Mouse (Mus musculus) heart, embryonic 10.5 days (tissue): ENCODE data around the gene Clic6. TPM values are rescaled to one million over a fixed set of nuclear protein-coding genes. Genes with fewer than 3 reads are reported as not detected.

Experiments used
- DNase-seq: peaks from one replicate; pipeline ENCODE4 v3.0.0-alpha.2; 2017; ENCODE audit warnings: low spot score
- H3K27ac ChIP-seq: fragments of 300-500 bp; sonication (generic); 2 replicates; pipeline ENCODE4 v1.5.1; 2016; ENCODE audit warnings: mild to moderate bottlenecking
- H3K27me3 ChIP-seq: fragments of 300-500 bp; sonication (generic); 2 replicates; pipeline ENCODE4 v1.6.1; 2016; ENCODE audit warnings: mild to moderate bottlenecking; ENCODE audit not compliant: poor library complexity, insufficient read depth, severe bottlenecking
- H3K36me3 ChIP-seq: fragments of 300-500 bp; sonication (generic); 2 replicates; pipeline ENCODE4 v1.6.1; 2016; ENCODE audit warnings: mild to moderate bottlenecking, moderate library complexity
- H3K4me1 ChIP-seq: fragments of 300-500 bp; sonication (generic); 2 replicates; pipeline ENCODE4 v1.6.1; 2016; ENCODE audit warnings: mild to moderate bottlenecking
- H3K4me3 ChIP-seq: fragments of 300-500 bp; sonication (generic); 2 replicates; pipeline ENCODE4 v1.5.1; 2016; ENCODE audit warnings: mild to moderate bottlenecking, moderate library complexity
- H3K9me3 ChIP-seq: fragments of 300-500 bp; sonication (generic); 2 replicates; pipeline ENCODE4 v1.6.1; 2016; ENCODE audit warnings: mild to moderate bottlenecking, moderate library complexity
- WGBS: fragments of 180-500 bp; shearing (Covaris S2); methylation state at CpG from one replicate; pipeline ENCODE4 v1.1.7; 2016; 5-methylcytosine and 5-hydroxymethylcytosine counted together
- polyA plus RNA-seq: library from polyadenylated mRNA; unstranded; fragments of >200 nt; fragmentation: Nextera tagmentation; extraction: Ambion mirVana; gene quantifications from 2 replicates; pipeline ENCODE4 v1.2.1, GENCODE M21; 2016

The Clic6 gene
- polyA plus RNA-seq, 1 experiment from 2014 or later: 4.2 TPM

DNA sequence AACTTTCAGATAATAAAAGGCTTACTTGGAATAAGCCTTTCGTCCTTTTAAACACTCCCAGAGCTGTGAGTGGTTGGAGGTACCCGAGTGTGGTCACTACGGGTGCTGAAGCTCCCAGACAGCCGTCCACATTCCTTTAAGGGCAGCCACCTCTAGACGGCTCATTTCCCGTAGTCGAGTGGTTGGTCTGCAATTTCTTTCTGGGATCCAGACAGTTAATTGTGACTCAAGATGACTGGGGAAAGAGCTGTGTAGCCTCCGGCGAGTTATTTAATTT, 66.5 kb downstream of the Clic6 start:
- Histone ChIP-seq H3K36me3 (no peaks in the 10 kb centered on the region), H3K27ac (no peak overlapping the region), H3K9me3 (no peaks in the 10 kb centered on the region), H3K27me3 (0 out of 2 replicates have a peak, but pooled peaks cover 5% of the 10 kb centered on the region), H3K4me3 (no peak overlapping the region), H3K4me1 (peaks cover 14% of the 10 kb centered on the region; the same call in 1 of the 2 replicates)
- DNase-seq: no peak
- 69% methylated on average over 9 of the region's 9 CpGs for WGBS

- no peak for DNase-seq
- Histone ChIP-seq H3K27me3 (0 out of 2 replicates have a peak, but pooled peaks cover 5% of the 10 kb centered on the region), H3K9me3 (no peaks in the 10 kb centered on the region)
Measured at GRCm38 (mm10) chr16:92552858-92553257, 67.3 kb downstream of the Clic6 start.

DNA sequence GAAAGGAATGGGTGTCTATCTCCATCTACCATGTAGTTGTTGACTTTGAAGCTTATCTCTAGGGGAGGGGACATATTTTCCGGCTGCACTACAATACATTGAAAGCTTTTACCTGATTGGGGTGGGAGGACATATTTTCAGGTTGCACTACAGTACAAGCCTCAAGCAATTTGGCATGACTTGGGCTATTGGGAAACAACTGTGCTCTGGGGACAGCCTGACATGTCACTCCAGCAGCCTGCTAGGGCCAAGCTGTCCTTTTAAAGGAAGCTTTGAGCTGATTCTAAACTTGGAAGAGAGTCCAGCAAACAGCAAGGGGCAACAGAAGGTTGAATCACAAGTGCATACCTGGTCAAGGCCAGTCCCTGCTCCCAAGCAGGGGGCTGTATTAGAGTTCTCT, 69.5 kb downstream of the Clic6 start:
- Histone ChIP-seq H3K27ac (no peak overlapping the region), H3K4me1 (peaks cover 16% of the 10 kb centered on the region; the same call in 1 of the 2 replicates), H3K36me3 (no peaks in the 10 kb centered on the region), H3K27me3 (peaks cover 11% of the 10 kb centered on the region; the same call in 1 of the 2 replicates), H3K4me3 (no peak overlapping the region), H3K9me3 (no peaks in the 10 kb centered on the region)
- DNase-seq: no peak
- WGBS: 71% methylated on average over 1 of the region's 1 CpGs

More at GRCm38 (mm10) chr16:92552858-92553257, 67.3 kb downstream of the Clic6 start:
- WGBS: 14% methylated on average over 11 of the region's 11 CpGs
- Histone ChIP-seq H3K27ac (no peak overlapping the region), H3K4me1 (peaks cover 13% of the 10 kb centered on the region; the same call in 1 of the 2 replicates), H3K36me3 (no peaks in the 10 kb centered on the region), H3K4me3 (0 out of 2 replicates have a peak overlapping the region, but pooled peaks have one; percentile 22)

GRCm38 (mm10) chr16:92565291-92565690, 79.8 kb downstream of the Clic6 start:
- no peak overlapping the region for H3K4me3 ChIP-seq
- no peaks in the 10 kb centered on the region for H3K9me3 ChIP-seq
- H3K4me1 ChIP-seq: no peaks in the 10 kb centered on the region; the same call in 1 of the 2 replicates
- no peaks in the 10 kb centered on the region for H3K36me3 ChIP-seq
- 73% methylated on average over 11 of the region's 11 CpGs for WGBS
- H3K27ac ChIP-seq: no peak overlapping the region
- H3K27me3 ChIP-seq: peaks cover 44% of the 10 kb centered on the region
- no peak for DNase-seq

DNA sequence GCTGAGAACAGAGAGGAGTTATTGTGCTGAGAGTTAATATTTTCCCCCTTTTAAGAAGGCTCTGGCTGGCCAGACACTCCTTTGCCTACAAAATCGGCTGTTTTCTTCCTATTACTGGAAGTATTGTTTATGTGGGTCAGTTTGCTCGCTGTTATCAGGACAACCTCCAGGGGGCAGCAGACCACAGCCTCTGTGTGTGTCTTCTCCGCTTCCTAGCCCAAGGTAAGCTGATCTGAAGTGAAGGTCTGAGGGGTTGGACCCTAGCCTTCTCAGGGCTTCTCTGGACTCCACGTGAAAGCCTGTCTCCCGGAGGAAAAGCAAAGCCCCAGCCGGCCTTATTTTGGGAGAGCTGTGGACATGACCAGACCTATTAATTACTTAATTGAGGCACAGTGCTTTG, 80.2 kb downstream of the Clic6 start:
- Histone ChIP-seq H3K4me1 (no peaks in the 10 kb centered on the region; the same call in 1 of the 2 replicates), H3K27ac (no peak overlapping the region), H3K27me3 (peaks cover 44% of the 10 kb centered on the region), H3K4me3 (no peak overlapping the region), H3K36me3 (no peaks in the 10 kb centered on the region), H3K9me3 (no peaks in the 10 kb centered on the region)
- 4% methylated on average over 6 of the region's 6 CpGs for WGBS
- DNase-seq: peak; percentile 85

DNA sequence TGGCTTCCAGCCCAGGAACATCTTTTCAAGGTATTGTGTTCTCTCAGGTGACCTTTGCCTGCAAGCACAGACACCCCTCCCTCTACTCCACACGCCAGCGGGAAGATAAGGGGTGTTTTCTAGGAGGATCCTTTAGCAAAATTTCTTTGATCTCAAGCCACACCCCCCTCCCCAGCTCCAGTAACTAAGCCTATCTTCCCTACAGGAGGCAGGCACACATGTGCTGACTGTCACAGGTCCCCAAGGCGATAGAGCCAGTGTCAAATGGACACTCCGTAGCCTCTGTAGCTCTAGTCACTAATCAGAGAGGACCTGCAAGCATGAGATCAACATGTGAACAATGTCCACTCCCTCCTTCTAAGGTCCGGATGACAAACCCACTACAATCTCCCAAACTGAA, 80.6 kb downstream of the Clic6 start:
- peaks cover 44% of the 10 kb centered on the region for H3K27me3 ChIP-seq
- WGBS: 17% methylated on average over 5 of the region's 5 CpGs
- no peaks in the 10 kb centered on the region; the same call in 1 of the 2 replicates for H3K4me1 ChIP-seq
- H3K9me3 ChIP-seq: no peaks in the 10 kb centered on the region
- H3K36me3 ChIP-seq: no peaks in the 10 kb centered on the region
- DNase-seq: no peak
- H3K4me3 ChIP-seq: no peak overlapping the region
- no peak overlapping the region for H3K27ac ChIP-seq

DNA sequence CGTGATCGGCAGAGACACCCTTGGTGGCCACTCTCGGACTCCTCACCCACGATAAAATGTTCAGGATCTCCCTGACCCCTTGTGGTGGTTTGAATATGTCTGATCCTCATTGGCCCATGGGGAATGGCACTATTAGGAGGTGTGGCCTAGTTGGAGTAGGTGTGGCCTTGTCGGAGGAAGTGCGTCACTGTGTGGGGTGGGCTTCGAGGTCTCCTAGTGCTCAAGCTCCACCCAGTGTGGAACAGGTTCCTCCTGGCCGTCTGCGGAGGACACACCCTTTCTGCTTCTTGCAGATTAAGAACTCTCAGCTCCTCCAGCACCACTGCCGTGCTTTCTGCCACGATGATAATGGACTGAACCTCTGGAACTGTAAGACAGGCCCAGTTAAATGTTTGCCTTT, 85.7 kb downstream of the Clic6 start:
- 85% methylated on average over 11 of the region's 11 CpGs for WGBS

GRCm38 (mm10) chr16:92573193-92573592, 87.7 kb downstream of the Clic6 start:
- WGBS: 55% methylated on average over 4 of the region's 4 CpGs

More for the DNA sequence above, 85.7 kb downstream of the Clic6 start:
- Histone ChIP-seq H3K27me3 (peaks cover 24% of the 10 kb centered on the region), H3K4me1 (peaks cover 4% of the 10 kb centered on the region; the same call in 1 of the 2 replicates), H3K4me3 (no peak overlapping the region), H3K27ac (no peak overlapping the region), H3K9me3 (no peaks in the 10 kb centered on the region), H3K36me3 (no peaks in the 10 kb centered on the region)
- no peak for DNase-seq

DNA sequence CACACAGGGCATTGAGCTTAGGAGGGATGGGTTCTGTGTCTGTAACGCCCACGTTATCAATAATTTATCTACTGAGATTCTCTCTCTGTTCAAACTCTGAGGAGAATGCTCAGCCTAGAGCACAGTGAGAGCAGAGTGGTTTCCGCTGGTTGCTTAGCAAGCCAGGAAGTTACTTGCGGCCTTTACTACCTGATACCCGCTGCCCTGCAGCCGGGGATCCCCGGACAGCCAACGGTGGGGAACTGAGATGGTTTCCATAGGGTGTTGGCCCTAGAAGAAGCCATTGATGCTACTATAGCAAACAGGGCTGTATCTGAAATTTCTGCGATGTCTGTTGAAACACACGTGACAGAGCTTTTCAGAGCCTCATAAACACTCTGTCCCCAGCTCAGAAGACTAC, 90.3 kb downstream of the Clic6 start:
- peaks cover 8% of the 10 kb centered on the region; the same call in 1 of the 2 replicates for H3K4me1 ChIP-seq
- no peaks in the 10 kb centered on the region for H3K36me3 ChIP-seq
- WGBS: 72% methylated on average over 10 of the region's 10 CpGs
- peaks cover 14% of the 10 kb centered on the region; the same call in 1 of the 2 replicates for H3K27me3 ChIP-seq
- no peaks in the 10 kb centered on the region for H3K9me3 ChIP-seq
- no peak overlapping the region for H3K27ac ChIP-seq
- no peak for DNase-seq
- no peak overlapping the region for H3K4me3 ChIP-seq

More at GRCm38 (mm10) chr16:92573193-92573592, 87.7 kb downstream of the Clic6 start:
- Histone ChIP-seq H3K36me3 (no peaks in the 10 kb centered on the region), H3K27ac (no peak overlapping the region), H3K27me3 (peaks cover 16% of the 10 kb centered on the region), H3K9me3 (no peaks in the 10 kb centered on the region), H3K4me3 (no peak overlapping the region), H3K4me1 (0 out of 2 replicates have a peak, but pooled peaks cover 4% of the 10 kb centered on the region)
- DNase-seq: no peak

- 85% methylated on average over 9 of the region's 9 CpGs for WGBS
- Histone ChIP-seq H3K4me1 (peaks cover 8% of the 10 kb centered on the region; the same call in 1 of the 2 replicates), H3K4me3 (no peak overlapping the region), H3K9me3 (no peaks in the 10 kb centered on the region), H3K27me3 (peaks cover 19% of the 10 kb centered on the region), H3K27ac (no peak overlapping the region), H3K36me3 (no peaks in the 10 kb centered on the region)
- DNase-seq: no peak
Measured at GRCm38 (mm10) chr16:92577381-92577780, 91.8 kb downstream of the Clic6 start.

- DNase-seq: no peak
- Histone ChIP-seq H3K4me1 (peaks cover 4% of the 10 kb centered on the region; the same call in 1 of the 2 replicates), H3K4me3 (no peak overlapping the region), H3K27ac (0 out of 2 replicates have a peak overlapping the region, but pooled peaks have one; percentile 25), H3K27me3 (peaks cover 18% of the 10 kb centered on the region), H3K36me3 (no peaks in the 10 kb centered on the region), H3K9me3 (no peaks in the 10 kb centered on the region)
- 68% methylated on average over 7 of the region's 7 CpGs for WGBS
Measured at GRCm38 (mm10) chr16:92578915-92579653, 93.5 kb downstream of the Clic6 start.

DNA sequence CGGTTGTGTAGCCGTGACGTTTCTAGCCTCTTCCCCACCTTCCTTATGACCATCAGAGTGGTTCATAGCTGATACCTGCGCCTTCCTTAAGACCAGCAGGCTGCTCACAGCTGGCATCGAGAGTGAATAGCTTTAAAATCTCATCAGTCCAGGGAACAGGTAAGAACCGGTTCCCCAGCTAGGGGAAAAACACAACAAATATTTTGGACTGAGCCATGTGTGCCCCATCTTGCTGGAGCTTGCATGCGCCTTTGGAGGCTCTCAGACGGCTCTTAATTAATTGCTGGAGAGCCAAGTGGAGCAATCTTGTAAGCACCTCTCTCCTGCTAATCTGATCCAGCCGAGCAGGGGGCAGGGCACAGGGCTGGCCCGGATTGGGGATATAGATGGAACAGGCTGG, 95.4 kb downstream of the Clic6 start:
- H3K27me3 ChIP-seq: peaks cover 9% of the 10 kb centered on the region
- peaks cover 4% of the 10 kb centered on the region; the same call in 1 of the 2 replicates for H3K4me1 ChIP-seq
- DNase-seq: no peak
- H3K9me3 ChIP-seq: no peaks in the 10 kb centered on the region
- WGBS: 66% methylated on average over 10 of the region's 10 CpGs
- H3K4me3 ChIP-seq: no peak overlapping the region
- H3K36me3 ChIP-seq: no peaks in the 10 kb centered on the region
- no peak overlapping the region for H3K27ac ChIP-seq

DNA sequence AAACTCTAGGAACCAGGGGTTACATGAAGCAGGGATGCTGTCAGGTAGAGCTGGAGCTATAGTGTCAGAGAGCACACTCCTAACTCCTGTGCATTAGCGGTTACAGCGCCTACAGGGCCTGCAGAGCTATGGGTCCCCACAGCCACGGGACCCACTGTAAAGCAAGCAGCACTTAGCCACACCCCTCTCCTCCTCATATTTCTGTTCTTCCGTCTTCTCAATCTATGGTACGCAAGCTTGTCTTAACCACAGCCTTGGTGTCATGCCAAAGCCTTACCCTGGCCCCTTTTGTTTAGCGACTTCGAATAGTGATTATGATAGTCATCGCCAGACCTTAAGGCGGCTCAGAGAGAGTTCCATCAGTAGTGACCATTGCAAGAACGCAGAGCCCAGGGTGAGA, 96.2 kb downstream of the Clic6 start:
- H3K27ac ChIP-seq: no peak overlapping the region
- no peak overlapping the region for H3K4me3 ChIP-seq
- WGBS: 82% methylated on average over 10 of the region's 10 CpGs
- H3K4me1 ChIP-seq: peaks cover 4% of the 10 kb centered on the region; the same call in 1 of the 2 replicates
- no peaks in the 10 kb centered on the region for H3K9me3 ChIP-seq
- H3K27me3 ChIP-seq: peaks cover 5% of the 10 kb centered on the region; the same call in 1 of the 2 replicates
- H3K36me3 ChIP-seq: no peaks in the 10 kb centered on the region
- no peak for DNase-seq
